Comparison of ENCODE assay signal across 8 mouse cellular contexts in genomic region chr12:75616158-75616791, GRCm38 (mm10). TPM values are rescaled to one million over a fixed set of nuclear protein-coding genes. Genes with fewer than 3 reads are reported as not detected.
DNase-seq lines count a peak whose midpoint lies in the region; ATAC-seq and TF ChIP-seq lines count a peak whose summit lies in the region.

No protein-coding gene starts in this region.

- 8% methylated on average over 24 of the region's 24 CpGs for whole genome bisulfite sequencing in heart, embryonic 15.5 days
- 7% methylated on average over 24 of the region's 24 CpGs for WGBS in midbrain, embryonic 10.5 days

- peak overlapping the region; percentile 27 for H3K9ac ChIP-seq in ES-Bruce4 (ENCODE audit: low read depth, poor library complexity, severe bottlenecking)
- peak overlapping the region; percentile 43; the same call in 1 of the 2 replicates for H3K9ac ChIP-seq in heart, embryonic 15.5 days

- no peak for TF ChIP-seq CTCF in ES-Bruce4 (IDR thresholded peaks at IDR 0.05; ENCODE audit: low read depth, low read length)

- TF ChIP-seq POLR2A in ES-Bruce4 (IDR thresholded peaks at IDR 0.05; ENCODE audit: insufficient read depth, low read length), result no peak

- no peaks in the 10 kb centered on the region for H3K27me3 ChIP-seq in ES-Bruce4 (ENCODE audit: control insufficient read depth, insufficient read depth, low read length, poor library complexity, severe bottlenecking)
- H3K27me3 ChIP-seq in heart, embryonic 15.5 days, result no peaks in the 10 kb centered on the region
- H3K27me3 ChIP-seq in midbrain, embryonic 10.5 days (ENCODE audit: low read depth, poor library complexity, severe bottlenecking), result no peaks in the 10 kb centered on the region

- peak; percentile 20 to 60 for DNase-seq in kidney, postnatal 25 days
- peak; percentile 33 for DNase-seq in midbrain, embryonic 10.5 days (ENCODE audit: low spot score)
- DNase-seq in right cerebral cortex, adult 2 months (ENCODE audit: low spot score in 2 of 2), result no peak
- DNase-seq in ovary, postnatal 36 days (ENCODE audit: low spot score), result no peak
- DNase-seq in cerebellum, postnatal 4 days (ENCODE audit: low spot score in 2 of 2), result no peak

- H3K36me3 ChIP-seq in ES-Bruce4 (ENCODE audit: control insufficient read depth, insufficient read depth, low read length, poor library complexity, severe bottlenecking), result no peaks in the 10 kb centered on the region
- H3K36me3 ChIP-seq in heart, embryonic 15.5 days, result no peaks in the 10 kb centered on the region
- H3K36me3 ChIP-seq in midbrain, embryonic 10.5 days, result no peaks in the 10 kb centered on the region

- 0 out of 2 replicates have a peak, but pooled peaks have one; percentile 32 for ATAC-seq in common myeloid progenitor, adult 5-6 weeks (replicated peaks; ENCODE audit: low read depth, poor library complexity, severe bottlenecking)
- ATAC-seq in heart, embryonic 15.5 days (replicated peaks; ENCODE audit: insufficient number of reproducible peaks, insufficient read depth, low FRiP score, low read depth), result peak; percentile 58; the same call in 1 of the 2 replicates

- H3K4me1 ChIP-seq in ES-Bruce4 (ENCODE audit: control insufficient read depth, insufficient read depth, low read length), result no peaks in the 10 kb centered on the region
- peaks cover 11% of the 10 kb centered on the region for H3K4me1 ChIP-seq in heart, embryonic 15.5 days (replicated peaks)
- peaks cover 7% of the 10 kb centered on the region for H3K4me1 ChIP-seq in midbrain, embryonic 10.5 days

- H3K9me3 ChIP-seq in ES-Bruce4 (replicated peaks; ENCODE audit: control insufficient read depth, insufficient read depth, low read length, poor library complexity, severe bottlenecking), result no peaks in the 10 kb centered on the region
- no peaks in the 10 kb centered on the region for H3K9me3 ChIP-seq in heart, embryonic 15.5 days (replicated peaks)
- no peaks in the 10 kb centered on the region for H3K9me3 ChIP-seq in midbrain, embryonic 10.5 days (replicated peaks)

- no peak for TF ChIP-seq EP300 in ES-Bruce4 (IDR thresholded peaks at IDR 0.05; ENCODE audit: insufficient read depth, low read depth, low read length)

- no peak overlapping the region for H3K27ac ChIP-seq in ES-Bruce4 (ENCODE audit: insufficient read depth, low read length)
- H3K27ac ChIP-seq in heart, embryonic 15.5 days, result peak overlapping the region; percentile 42
- no peak overlapping the region; the same call in 1 of the 2 replicates for H3K27ac ChIP-seq in midbrain, embryonic 10.5 days (replicated peaks)

- peak overlapping the region; percentile 64 for H3K4me3 ChIP-seq in ES-Bruce4 (ENCODE audit: low read depth, low read length)
- peak overlapping the region; percentile 47 for H3K4me3 ChIP-seq in heart, embryonic 15.5 days
- peak overlapping the region; percentile 43 for H3K4me3 ChIP-seq in midbrain, embryonic 10.5 days

- peak overlapping the region; percentile 69 for H3K4me2 ChIP-seq in heart, embryonic 15.5 days

RNA-seq across cellular contexts. Expression of gene Ppp2r5e, which starts 20.2 kb away (rescaled TPM):
- polyA plus RNA-seq in ES-Bruce4 (2011; ENCODE audit: insufficient read depth, insufficient read length, low read depth, missing spikeins), result 51.0 and 52.6 TPM in 2 replicates
- total RNA-seq in common myeloid progenitor, adult 5-6 weeks (2017), result 26.7 and 36.4 TPM in 2 replicates
- 8.5 and 11.4 TPM in 2 replicates for polyA plus RNA-seq in heart, embryonic 15.5 days (2015; fragmentation: Nextera tagmentation; extraction: Ambion mirVana)
- polyA plus RNA-seq in midbrain, embryonic 10.5 days (2016; fragmentation: Nextera tagmentation; extraction: Ambion mirVana), result 15.0 and 16.2 TPM in 2 replicates

RNA-seq across cellular contexts. Expression of gene Wdr89, which starts 53.1 kb away (rescaled TPM):
- 73.7 and 75.8 TPM in 2 replicates for polyA plus RNA-seq in ES-Bruce4 (2011; ENCODE audit: insufficient read depth, insufficient read length, low read depth, missing spikeins)
- 20.1 and 31.7 TPM in 2 replicates for total RNA-seq in common myeloid progenitor, adult 5-6 weeks (2017)
- 6.7 and 7.2 TPM in 2 replicates for polyA plus RNA-seq in heart, embryonic 15.5 days (2015; fragmentation: Nextera tagmentation; extraction: Ambion mirVana)
- 10.4 and 12.8 TPM in 2 replicates for polyA plus RNA-seq in midbrain, embryonic 10.5 days (2016; fragmentation: Nextera tagmentation; extraction: Ambion mirVana)

Comparison
In these comparisons a context has a peak if more than half of its experiments do, and no peak if none do; other contexts are left out.
1. DNase-seq: peak in kidney, postnatal 25 days (2 of 2) and midbrain, embryonic 10.5 days (single experiment); none in right cerebral cortex, adult 2 months (0 of 2), ovary, postnatal 36 days (single experiment) and cerebellum, postnatal 4 days (0 of 2).
2. Peak in every context shown above with its lines, with median percentiles within 50 percentile points of each other: H3K4me3 ChIP-seq.